Mouse (Mus musculus): ENCODE results near the gene Ssbp3. TPM values are rescaled to one million over a fixed set of nuclear protein-coding genes. Genes with fewer than 3 reads are reported as not detected.

Ssbp3 gene
- total RNA-seq, 1 experiment from 2014 or later, result 53.3 TPM

GRCm38 (mm10) chr4:106928961-106929360, 18.5 kb downstream of the Ssbp3 start:
- no peak for ATAC-seq (replicated peaks; ENCODE audit: low read depth, poor library complexity, severe bottlenecking)

GRCm38 (mm10) chr4:106932583-106932982, 22.1 kb downstream of the Ssbp3 start:
- ATAC-seq (replicated peaks; ENCODE audit: low read depth, poor library complexity, severe bottlenecking), result no peak

- ATAC-seq (replicated peaks; ENCODE audit: low read depth, poor library complexity, severe bottlenecking), result no peak
These were observed 23.4 kb downstream of the Ssbp3 start for GRCm38 (mm10) chr4:106933813-106934482.

- peak; percentile 63 for ATAC-seq (replicated peaks; ENCODE audit: low read depth, poor library complexity, severe bottlenecking)
These were observed 24.6 kb downstream of the Ssbp3 start for GRCm38 (mm10) chr4:106934931-106935582.

- ATAC-seq (replicated peaks; ENCODE audit: low read depth, poor library complexity, severe bottlenecking), result no peak
These were observed 25.1 kb downstream of the Ssbp3 start for GRCm38 (mm10) chr4:106935583-106935935.

GRCm38 (mm10) chr4:106936041-106936440, 25.5 kb downstream of the Ssbp3 start:
- ATAC-seq (replicated peaks; ENCODE audit: low read depth, poor library complexity, severe bottlenecking), result no peak

- no peak for ATAC-seq (replicated peaks; ENCODE audit: low read depth, poor library complexity, severe bottlenecking)
These were observed 26.2 kb downstream of the Ssbp3 start for GRCm38 (mm10) chr4:106936741-106937140.

- no peak for ATAC-seq (replicated peaks; ENCODE audit: low read depth, poor library complexity, severe bottlenecking)
These were observed 28.2 kb downstream of the Ssbp3 start for GRCm38 (mm10) chr4:106938506-106939222.

- ATAC-seq (replicated peaks; ENCODE audit: low read depth, poor library complexity, severe bottlenecking), result no peak
These were observed 28.9 kb downstream of the Ssbp3 start for GRCm38 (mm10) chr4:106939223-106939918.

- ATAC-seq (replicated peaks; ENCODE audit: low read depth, poor library complexity, severe bottlenecking), result no peak
These were observed 29.4 kb downstream of the Ssbp3 start for GRCm38 (mm10) chr4:106939919-106940227.

GRCm38 (mm10) chr4:106940945-106941344, 30.4 kb downstream of the Ssbp3 start:
- no peak for ATAC-seq (replicated peaks; ENCODE audit: low read depth, poor library complexity, severe bottlenecking)

- ATAC-seq (replicated peaks; ENCODE audit: low read depth, poor library complexity, severe bottlenecking), result peak; percentile 47; the same call in 1 of the 2 replicates
These were observed 31.0 kb downstream of the Ssbp3 start for GRCm38 (mm10) chr4:106941475-106941874.

GRCm38 (mm10) chr4:106942491-106942890, 32.0 kb downstream of the Ssbp3 start:
- ATAC-seq (replicated peaks; ENCODE audit: low read depth, poor library complexity, severe bottlenecking), result no peak

GRCm38 (mm10) chr4:106943627-106944026, 33.1 kb downstream of the Ssbp3 start:
- ATAC-seq (replicated peaks; ENCODE audit: low read depth, poor library complexity, severe bottlenecking), result no peak

- no peak for ATAC-seq (replicated peaks; ENCODE audit: low read depth, poor library complexity, severe bottlenecking)
These were observed 34.4 kb downstream of the Ssbp3 start for GRCm38 (mm10) chr4:106944898-106945297.

- ATAC-seq (replicated peaks; ENCODE audit: low read depth, poor library complexity, severe bottlenecking), result no peak
These were observed 37.2 kb downstream of the Ssbp3 start for GRCm38 (mm10) chr4:106947741-106948140.

- no peak for ATAC-seq (replicated peaks; ENCODE audit: low read depth, poor library complexity, severe bottlenecking)
These were observed 38.0 kb downstream of the Ssbp3 start for GRCm38 (mm10) chr4:106948546-106948945.

GRCm38 (mm10) chr4:106949200-106949599, 38.7 kb downstream of the Ssbp3 start:
- ATAC-seq (replicated peaks; ENCODE audit: low read depth, poor library complexity, severe bottlenecking), result peak; percentile 37

- no peak for ATAC-seq (replicated peaks; ENCODE audit: low read depth, poor library complexity, severe bottlenecking)
These were observed 40.3 kb downstream of the Ssbp3 start for GRCm38 (mm10) chr4:106950801-106951200.

GRCm38 (mm10) chr4:106951455-106951854, 41.0 kb downstream of the Ssbp3 start:
- ATAC-seq (replicated peaks; ENCODE audit: low read depth, poor library complexity, severe bottlenecking), result peak; percentile 52

- ATAC-seq (replicated peaks; ENCODE audit: low read depth, poor library complexity, severe bottlenecking), result no peak
These were observed 42.7 kb downstream of the Ssbp3 start for GRCm38 (mm10) chr4:106953221-106953620.

All from common myeloid progenitor, adult 5-6 weeks (primary cell).